Mouse (Mus musculus) intestine, postnatal 0 days (tissue): ENCODE results near the gene Ppp4r2. TPM values are rescaled to one million over a fixed set of nuclear protein-coding genes. Genes with fewer than 3 reads are reported as not detected.

Experiments used
- ATAC-seq: fragments of 200-750 bp; cut with Nextera tagmentation; 2 replicates; pipeline ENCODE4 v1.8.0; 2017; ENCODE audit warnings: mild to moderate bottlenecking, moderate TSS enrichment, moderate library complexity
- H3K27ac ChIP-seq: fragments of 300-500 bp; sonication (generic); 2 replicates; pipeline ENCODE4 v1.5.1; 2014; ENCODE audit warnings: mild to moderate bottlenecking, low read depth, low read length, moderate library complexity
- H3K27me3 ChIP-seq: fragments of 300-500 bp; sonication (generic); replicated peaks from 2 replicates; pipeline ENCODE4 v1.6.1; 2014; ENCODE audit warnings: low read length, mixed read lengths; ENCODE audit not compliant: control insufficient read depth, insufficient read depth
- H3K36me3 ChIP-seq: fragments of 300-500 bp; sonication (generic); 2 replicates; pipeline ENCODE4 v1.6.1; 2014; ENCODE audit warnings: mild to moderate bottlenecking, moderate library complexity; ENCODE audit not compliant: control insufficient read depth, insufficient read depth
- H3K4me1 ChIP-seq: fragments of 300-500 bp; sonication (generic); replicated peaks from 2 replicates; pipeline ENCODE4 v1.6.1; 2014; ENCODE audit warnings: antibody characterized with exemption, low read length, mixed read lengths; ENCODE audit not compliant: control insufficient read depth, insufficient read depth
- H3K4me2 ChIP-seq: fragments of 300-500 bp; sonication (generic); replicated peaks from 2 replicates; pipeline ENCODE4 v1.6.1; 2014; ENCODE audit warnings: low read depth, mild to moderate bottlenecking, moderate library complexity
- H3K4me3 ChIP-seq: fragments of 300-500 bp; sonication (generic); 2 replicates; pipeline ENCODE4 v1.5.1; 2014; ENCODE audit warnings: low read depth, low read length
- H3K9ac ChIP-seq: fragments of 300-500 bp; sonication (generic); 2 replicates; pipeline ENCODE4 v1.6.1; 2014; ENCODE audit warnings: mild to moderate bottlenecking, low read depth, low read length
- H3K9me3 ChIP-seq: fragments of 300-500 bp; sonication (generic); 2 replicates; pipeline ENCODE4 v1.6.1; 2016; ENCODE audit warnings: mixed run types; ENCODE audit not compliant: control insufficient read depth
- CTCF ChIP-seq: sonication (generic); IDR thresholded peaks from 2 replicates; pipeline ENCODE4 v1.5.1; 2016; ENCODE audit warnings: low read depth, mild to moderate bottlenecking, control low read depth, antibody characterized with exemption, moderate library complexity
- WGBS: fragments of 180-500 bp; shearing (Covaris S2); extraction: QIAGEN DNeasy Blood & Tissue Kit; methylation state at CpG from one replicate; pipeline ENCODE4 v1.1.7; 2014; 5-methylcytosine and 5-hydroxymethylcytosine counted together
- polyA plus RNA-seq: library from polyadenylated mRNA; unstranded; fragments of >200 nt; fragmentation: Nextera tagmentation; extraction: Ambion mirVana; gene quantifications from 2 replicates; pipeline ENCODE4 v1.2.1, GENCODE M21; 2015

Ppp4r2 gene
- polyA plus RNA-seq, 1 experiment from 2014 or later = 8.6 TPM

DNA sequence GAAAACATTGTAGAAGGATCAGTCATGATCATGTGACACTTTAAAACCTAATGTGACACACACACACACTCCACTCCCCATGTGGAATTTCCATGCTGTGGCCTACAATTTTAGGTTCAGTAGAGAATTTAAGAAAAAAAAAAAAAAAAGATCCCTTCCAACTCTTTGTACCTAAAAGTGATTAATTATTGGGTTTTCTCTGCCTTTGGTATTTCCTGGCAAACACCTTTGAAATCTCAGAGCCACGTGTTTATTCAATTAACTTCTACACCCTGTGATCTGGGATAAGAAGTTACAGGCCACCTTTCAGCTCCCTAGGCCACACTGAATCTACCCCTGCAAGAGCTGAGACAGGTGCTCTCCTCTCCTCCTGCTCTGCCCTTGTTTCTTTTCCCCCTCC lies 25.7 kb upstream of the Ppp4r2 start:
- Histone ChIP-seq H3K4me1 (0 out of 2 replicates have a peak, but pooled peaks cover 4% of the 10 kb centered on the region), H3K4me2 (no peak overlapping the region), H3K27me3 (no peaks in the 10 kb centered on the region), H3K9ac (no peak overlapping the region), H3K27ac (no peak overlapping the region), H3K36me3 (no peaks in the 10 kb centered on the region), H3K9me3 (no peaks in the 10 kb centered on the region), H3K4me3 (no peak overlapping the region)
- TF ChIP-seq CTCF = no peak
- 47% methylated on average over 1 of the region's 1 CpGs for WGBS
- ATAC-seq = no peak

- Histone ChIP-seq H3K9me3 (no peaks in the 10 kb centered on the region), H3K4me1 (no peaks in the 10 kb centered on the region), H3K4me2 (no peak overlapping the region), H3K9ac (no peak overlapping the region), H3K36me3 (no peaks in the 10 kb centered on the region), H3K4me3 (no peak overlapping the region), H3K27me3 (no peaks in the 10 kb centered on the region), H3K27ac (no peak overlapping the region)
- WGBS = 86% methylated on average over 6 of the region's 6 CpGs
- no peak for ATAC-seq
- no peak for TF ChIP-seq CTCF
Measured at GRCm38 (mm10) chr6:100808221-100808778, 25.1 kb upstream of the Ppp4r2 start.

DNA sequence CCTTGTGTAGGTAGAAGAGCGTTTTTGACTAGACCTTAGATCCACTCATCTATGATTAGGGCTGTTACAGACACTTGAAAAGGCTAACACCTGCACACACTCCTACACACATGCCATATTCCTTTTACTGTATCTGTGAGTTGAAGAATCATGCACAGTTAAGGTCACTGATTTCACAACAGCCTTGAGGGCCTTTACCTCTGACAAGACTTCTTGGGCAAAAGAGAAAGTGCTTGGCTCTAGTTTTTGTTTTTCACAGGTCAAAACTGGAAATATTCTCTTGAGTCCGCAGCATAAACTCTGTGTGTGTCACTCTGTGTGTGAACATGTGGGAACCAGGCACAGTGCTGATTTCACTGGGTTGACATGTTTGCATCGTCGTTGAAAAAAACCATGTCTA lies 23.3 kb upstream of the Ppp4r2 start:
- WGBS = 85% methylated on average over 4 of the region's 4 CpGs
- ATAC-seq = no peak
- no peak for TF ChIP-seq CTCF
- Histone ChIP-seq H3K27me3 (no peaks in the 10 kb centered on the region), H3K27ac (no peak overlapping the region), H3K36me3 (no peaks in the 10 kb centered on the region), H3K9ac (no peak overlapping the region), H3K4me3 (no peak overlapping the region), H3K4me1 (no peaks in the 10 kb centered on the region), H3K9me3 (no peaks in the 10 kb centered on the region), H3K4me2 (no peak overlapping the region)

- Histone ChIP-seq H3K9me3 (no peaks in the 10 kb centered on the region), H3K27ac (no peak overlapping the region), H3K36me3 (no peaks in the 10 kb centered on the region), H3K4me2 (no peak overlapping the region), H3K4me3 (no peak overlapping the region), H3K9ac (no peak overlapping the region), H3K27me3 (no peaks in the 10 kb centered on the region), H3K4me1 (no peaks in the 10 kb centered on the region)
- no peak for ATAC-seq
- no peak for TF ChIP-seq CTCF
- 87% methylated on average over 3 of the region's 3 CpGs for WGBS
Measured at GRCm38 (mm10) chr6:100811731-100812130, 21.7 kb upstream of the Ppp4r2 start.

GRCm38 (mm10) chr6:100821367-100821766 lies 12.1 kb upstream of the Ppp4r2 start:
- TF ChIP-seq CTCF = no peak
- no peak for ATAC-seq
- 55% methylated on average over 2 of the region's 2 CpGs for WGBS

DNA sequence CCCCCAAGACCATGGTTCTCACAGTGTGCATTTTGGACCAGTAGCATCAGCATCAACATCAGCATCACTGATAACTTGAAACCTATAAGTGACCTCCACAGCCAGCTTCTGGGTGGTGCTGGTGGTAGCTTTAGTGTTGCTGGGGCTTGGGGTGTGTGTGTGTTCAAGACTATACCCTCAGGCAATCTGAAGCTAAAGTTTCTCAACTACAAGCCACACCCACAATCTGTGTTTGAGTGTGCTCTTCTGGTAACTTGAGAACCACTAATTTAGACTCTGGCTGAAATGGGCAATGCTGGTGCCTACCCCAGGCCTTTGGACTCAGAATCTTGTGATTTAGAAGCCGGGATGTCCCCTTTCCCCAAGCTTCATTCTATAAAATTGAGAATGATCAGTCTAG lies 10.1 kb upstream of the Ppp4r2 start:
- H3K36me3 ChIP-seq = no peaks in the 10 kb centered on the region
- no peak for ATAC-seq
- no peak overlapping the region for H3K4me2 ChIP-seq
- 76% methylated on average over 1 of the region's 1 CpGs for WGBS
- H3K9me3 ChIP-seq = no peaks in the 10 kb centered on the region
- no peak for TF ChIP-seq CTCF
- no peaks in the 10 kb centered on the region for H3K4me1 ChIP-seq
- H3K9ac ChIP-seq = no peak overlapping the region
- H3K4me3 ChIP-seq = no peak overlapping the region
- H3K27ac ChIP-seq = no peak overlapping the region
- H3K27me3 ChIP-seq = no peaks in the 10 kb centered on the region

More at GRCm38 (mm10) chr6:100821367-100821766, 12.1 kb upstream of the Ppp4r2 start:
- no peak overlapping the region for H3K9ac ChIP-seq
- H3K27ac ChIP-seq = no peak overlapping the region
- H3K27me3 ChIP-seq = no peaks in the 10 kb centered on the region
- no peaks in the 10 kb centered on the region for H3K9me3 ChIP-seq
- H3K4me3 ChIP-seq = no peak overlapping the region
- H3K4me1 ChIP-seq = no peaks in the 10 kb centered on the region
- H3K4me2 ChIP-seq = no peak overlapping the region
- no peaks in the 10 kb centered on the region for H3K36me3 ChIP-seq

DNA sequence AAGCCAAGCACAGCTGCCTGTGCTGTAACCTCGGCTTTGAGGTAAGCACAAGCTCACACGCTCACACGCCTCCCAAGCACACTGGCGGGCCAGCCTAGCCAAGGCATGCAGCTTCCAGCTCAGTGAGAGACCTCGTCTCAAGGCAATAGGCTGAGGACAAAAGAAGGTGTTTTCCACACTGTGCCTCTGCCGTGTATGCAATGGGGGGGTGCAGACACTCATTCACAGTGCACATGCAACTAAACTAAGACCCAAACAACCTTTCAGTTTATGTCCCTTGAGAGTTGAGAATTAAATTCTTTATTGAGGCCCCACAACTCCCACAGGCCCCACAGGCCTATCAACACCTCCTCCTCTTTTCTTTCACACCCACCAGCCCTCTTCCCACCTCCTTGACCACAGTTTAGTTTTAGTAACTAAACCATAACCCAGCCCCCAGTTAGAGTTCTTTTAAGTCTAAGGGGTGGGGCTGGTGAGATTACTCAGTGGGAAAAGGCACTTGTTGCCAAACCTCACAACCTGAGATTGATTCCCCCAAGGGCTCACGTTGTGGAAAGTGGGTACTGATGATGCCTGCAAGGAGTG lies 8.9 kb upstream of the Ppp4r2 start:
- no peaks in the 10 kb centered on the region for H3K36me3 ChIP-seq
- H3K4me1 ChIP-seq = no peaks in the 10 kb centered on the region
- whole genome bisulfite sequencing = 69% methylated on average over 7 of the region's 7 CpGs
- no peaks in the 10 kb centered on the region for H3K27me3 ChIP-seq
- H3K9me3 ChIP-seq = no peaks in the 10 kb centered on the region
- no peak overlapping the region for H3K27ac ChIP-seq
- no peak for TF ChIP-seq CTCF
- H3K9ac ChIP-seq = no peak overlapping the region
- no peak for ATAC-seq
- H3K4me2 ChIP-seq = no peak overlapping the region
- no peak overlapping the region for H3K4me3 ChIP-seq
